Mouse (Mus musculus) 3134 (cell line): ENCODE measurements around the gene Zfp992.
"Not testable (repeated sequence)": the region's sequence is repeated elsewhere in the genome, so short reads cannot be mapped to it uniquely, and the experiment has no call there.

ENCODE experiments used
- DNase-seq: peaks from one replicate; pipeline ENCODE4 v3.0.0-alpha.2; 2011; ENCODE audit warnings: low spot score; ENCODE audit not compliant: insufficient read length; ENCODE audit errors: extremely low read depth

Gene Zfp992

GRCm38 (mm10) chr4:146448950-146449349 lies at the start of gene Zfp992:
Gene Zfp992 (plus strand): TSS chr4:146449023.
- DNase-seq: not testable (repeated sequence)

GRCm38 (mm10) chr4:146429467-146429866 lies 19.4 kb upstream of the Zfp992 start:
- DNase-seq: not testable (repeated sequence)

GRCm38 (mm10) chr4:146430876-146431275 lies 17.9 kb upstream of the Zfp992 start:
- DNase-seq: not testable (repeated sequence)

- not testable (repeated sequence) for DNase-seq
Observed at GRCm38 (mm10) chr4:146435539-146435938, 13.3 kb upstream of the Zfp992 start.

GRCm38 (mm10) chr4:146437256-146437655 lies 11.6 kb upstream of the Zfp992 start:
- not testable (repeated sequence) for DNase-seq

- not testable (repeated sequence) for DNase-seq
Observed at GRCm38 (mm10) chr4:146444345-146444744, 4.5 kb upstream of the Zfp992 start.

- DNase-seq: not testable (repeated sequence)
Observed at GRCm38 (mm10) chr4:146445121-146445520, 3.7 kb upstream of the Zfp992 start.

- DNase-seq: not testable (repeated sequence)
Observed at GRCm38 (mm10) chr4:146446135-146446534, 2.7 kb upstream of the Zfp992 start.

GRCm38 (mm10) chr4:146447016-146447415 lies 1.8 kb upstream of the Zfp992 start:
- not testable (repeated sequence) for DNase-seq

- DNase-seq: not testable (repeated sequence)
Observed at GRCm38 (mm10) chr4:146449711-146450110, 888 bp downstream of the Zfp992 start.

- not testable (repeated sequence) for DNase-seq
Observed at GRCm38 (mm10) chr4:146452576-146452975, 3.8 kb downstream of the Zfp992 start.

GRCm38 (mm10) chr4:146454170-146454569 lies 5.3 kb downstream of the Zfp992 start:
- not testable (repeated sequence) for DNase-seq

GRCm38 (mm10) chr4:146454896-146455295 lies 6.1 kb downstream of the Zfp992 start:
- no peak for DNase-seq

GRCm38 (mm10) chr4:146455321-146455721 lies 6.5 kb downstream of the Zfp992 start:
- DNase-seq: peak; percentile 13

- DNase-seq: no peak
Observed at GRCm38 (mm10) chr4:146456061-146456726, 7.4 kb downstream of the Zfp992 start.

GRCm38 (mm10) chr4:146457126-146457525 lies 8.3 kb downstream of the Zfp992 start:
- DNase-seq: no peak

- DNase-seq: no peak
Observed at GRCm38 (mm10) chr4:146457720-146458119, 8.9 kb downstream of the Zfp992 start.

GRCm38 (mm10) chr4:146459822-146460221 lies 11.0 kb downstream of the Zfp992 start:
- not testable (repeated sequence) for DNase-seq

- DNase-seq: not testable (repeated sequence)
Observed at GRCm38 (mm10) chr4:146460685-146461084, 11.9 kb downstream of the Zfp992 start.

- DNase-seq: not testable (repeated sequence)
Observed at GRCm38 (mm10) chr4:146463649-146464351, 15.0 kb downstream of the Zfp992 start.

- not testable (repeated sequence) for DNase-seq
Observed at GRCm38 (mm10) chr4:146469984-146470383, 21.2 kb downstream of the Zfp992 start.

- DNase-seq: not testable (repeated sequence)
Observed at GRCm38 (mm10) chr4:146474181-146474580, 25.4 kb downstream of the Zfp992 start.
